Mouse (Mus musculus): Measurements from ENCODE around the gene Kat14. TPM values are rescaled to one million over a fixed set of nuclear protein-coding genes. Genes with fewer than 3 reads are reported as not detected.

The Kat14 gene
- polyA plus RNA-seq, 1 experiment from 2014 or later: 43.9 TPM

DNA sequence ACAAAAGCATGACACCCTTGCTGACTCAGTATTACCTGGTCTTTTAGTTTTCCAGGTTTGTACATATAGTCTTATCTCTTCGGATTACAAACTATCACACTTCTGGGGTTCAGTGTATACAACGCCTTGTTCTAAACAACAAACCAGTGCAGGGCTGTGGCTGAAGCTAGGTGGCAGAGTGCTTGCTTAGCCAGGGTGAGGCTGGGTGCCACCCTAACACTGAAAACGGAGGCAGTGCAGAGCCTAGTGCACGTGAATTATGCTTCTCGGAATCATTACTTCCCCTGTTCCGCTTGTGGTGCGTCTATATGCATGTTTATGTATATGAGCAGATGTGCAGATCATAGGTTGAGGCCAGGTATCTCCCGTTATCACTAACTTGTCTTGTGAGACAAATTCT is 59.9 kb downstream of the Kat14 start:
- no peaks in the 10 kb centered on the region for H3K36me3 ChIP-seq (ENCODE audit: control insufficient read depth, insufficient read depth, low read length)
- no peaks in the 10 kb centered on the region for H3K4me1 ChIP-seq (ENCODE audit: control insufficient read depth, insufficient read depth, low read length)
- no peak overlapping the region for H3K27ac ChIP-seq (replicated peaks; ENCODE audit: low read depth, low read length)
- WGBS: 88% methylated on average over 8 of the region's 8 CpGs
- no peaks in the 10 kb centered on the region for H3K27me3 ChIP-seq (ENCODE audit: control insufficient read depth, insufficient read depth, low read length)
- ATAC-seq (ENCODE audit: insufficient number of reproducible peaks, low FRiP score, low TSS enrichment, low read depth) (no peak), DNase-seq (ENCODE audit: low spot score) (no peak)
- no peak overlapping the region for H3K4me3 ChIP-seq (ENCODE audit: low read depth, low read length)
- H3K4me2 ChIP-seq (ENCODE audit: low read depth, severe bottlenecking): no peak overlapping the region
- no peak overlapping the region for H3K9ac ChIP-seq (ENCODE audit: low read length)
- no peaks in the 10 kb centered on the region for H3K9me3 ChIP-seq (ENCODE audit: control insufficient read depth, low read length)

DNA sequence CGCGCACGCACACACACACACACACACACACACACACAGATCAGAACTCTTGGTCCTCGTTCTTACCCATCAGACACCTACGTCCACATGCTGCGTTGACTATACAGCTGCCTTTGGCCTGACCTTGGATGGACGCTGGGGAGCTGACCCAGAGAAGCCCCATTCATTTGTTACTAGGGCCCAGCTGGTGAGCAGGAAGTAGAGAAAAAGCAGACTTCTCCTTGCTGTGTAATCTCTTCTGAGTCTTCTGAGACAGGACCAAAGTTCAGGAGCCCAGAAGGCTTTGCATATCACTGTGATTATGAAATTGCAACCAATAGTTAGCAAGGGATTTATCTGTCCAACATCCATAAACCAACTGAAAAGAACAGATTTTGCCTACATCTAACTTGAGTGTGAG is 60.4 kb downstream of the Kat14 start:
- Histone ChIP-seq H3K4me1 (ENCODE audit: control insufficient read depth, insufficient read depth, low read length) (no peaks in the 10 kb centered on the region), H3K9ac (ENCODE audit: low read length) (no peak overlapping the region), H3K4me2 (ENCODE audit: low read depth, severe bottlenecking) (no peak overlapping the region), H3K9me3 (ENCODE audit: control insufficient read depth, low read length) (no peaks in the 10 kb centered on the region), H3K27me3 (ENCODE audit: control insufficient read depth, insufficient read depth, low read length) (no peaks in the 10 kb centered on the region), H3K36me3 (ENCODE audit: control insufficient read depth, insufficient read depth, low read length) (no peaks in the 10 kb centered on the region), H3K4me3 (ENCODE audit: low read depth, low read length) (no peak overlapping the region), H3K27ac (replicated peaks; ENCODE audit: low read depth, low read length) (no peak overlapping the region)
- ATAC-seq (ENCODE audit: insufficient number of reproducible peaks, low FRiP score, low TSS enrichment, low read depth) (no peak), DNase-seq (ENCODE audit: low spot score) (no peak)
- 85% methylated on average over 7 of the region's 7 CpGs for WGBS

DNA sequence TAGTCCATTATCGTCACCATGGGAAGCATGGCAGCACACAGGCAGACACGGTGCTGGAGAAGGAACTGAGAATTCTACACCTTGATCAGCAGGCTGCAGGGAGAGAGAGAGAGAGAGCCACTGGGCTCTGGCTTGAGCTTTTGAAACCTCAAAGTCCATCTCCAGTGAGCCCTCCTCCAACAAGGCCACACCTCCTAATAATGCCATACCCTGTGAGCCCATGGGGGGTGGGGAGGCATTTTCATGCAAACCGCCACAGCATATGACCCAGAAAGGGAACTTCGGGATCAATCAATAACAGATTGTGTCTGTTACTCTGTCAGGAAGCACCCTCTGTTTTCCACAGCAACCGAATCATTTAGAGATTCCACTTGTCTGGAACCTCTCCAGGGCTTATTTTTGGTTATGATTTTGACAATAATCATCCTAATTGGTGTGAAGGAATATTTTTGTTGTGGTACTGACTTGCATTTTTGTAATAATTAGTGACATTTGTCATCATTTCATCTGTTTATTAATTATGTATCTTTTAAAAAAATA is 62.6 kb downstream of the Kat14 start:
- no peak overlapping the region for H3K4me2 ChIP-seq (ENCODE audit: low read depth, severe bottlenecking)
- H3K27ac ChIP-seq (replicated peaks; ENCODE audit: low read depth, low read length): no peak overlapping the region
- no peak overlapping the region for H3K4me3 ChIP-seq (ENCODE audit: low read depth, low read length)
- H3K9me3 ChIP-seq (ENCODE audit: control insufficient read depth, low read length): no peaks in the 10 kb centered on the region
- no peaks in the 10 kb centered on the region for H3K4me1 ChIP-seq (ENCODE audit: control insufficient read depth, insufficient read depth, low read length)
- no peaks in the 10 kb centered on the region for H3K27me3 ChIP-seq (ENCODE audit: control insufficient read depth, insufficient read depth, low read length)
- no peak overlapping the region for H3K9ac ChIP-seq (ENCODE audit: low read length)
- 70% methylated on average over 5 of the region's 5 CpGs for WGBS
- ATAC-seq (ENCODE audit: insufficient number of reproducible peaks, low FRiP score, low TSS enrichment, low read depth): no peak
- no peak for DNase-seq (ENCODE audit: low spot score)
- no peaks in the 10 kb centered on the region for H3K36me3 ChIP-seq (ENCODE audit: control insufficient read depth, insufficient read depth, low read length)

DNA sequence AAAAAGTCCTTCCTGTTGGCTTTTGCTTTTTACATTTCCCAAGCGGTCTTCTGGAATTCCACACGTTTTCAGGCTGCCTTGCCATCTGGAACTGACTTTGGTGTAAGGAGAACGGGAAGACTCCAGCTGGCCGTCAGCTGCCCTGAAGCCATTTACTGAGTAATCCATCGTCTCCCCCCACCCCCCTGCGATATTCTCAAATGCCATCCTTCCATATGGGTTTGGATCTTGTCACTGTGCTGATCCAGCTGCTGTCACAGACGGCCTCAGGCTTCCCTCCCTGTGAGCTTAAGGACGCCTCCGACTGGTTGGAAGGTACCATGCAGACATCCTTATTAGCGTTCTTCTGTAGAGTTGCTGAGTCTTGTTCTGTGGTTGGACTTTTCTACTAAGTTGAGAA is 66.9 kb downstream of the Kat14 start:
- 80% methylated on average over 10 of the region's 10 CpGs for WGBS
- Histone ChIP-seq H3K4me2 (ENCODE audit: low read depth, severe bottlenecking) (no peak overlapping the region), H3K27me3 (ENCODE audit: control insufficient read depth, insufficient read depth, low read length) (no peaks in the 10 kb centered on the region), H3K36me3 (ENCODE audit: control insufficient read depth, insufficient read depth, low read length) (no peaks in the 10 kb centered on the region), H3K9ac (ENCODE audit: low read length) (no peak overlapping the region), H3K27ac (replicated peaks; ENCODE audit: low read depth, low read length) (no peak overlapping the region), H3K4me1 (ENCODE audit: control insufficient read depth, insufficient read depth, low read length) (no peaks in the 10 kb centered on the region), H3K4me3 (ENCODE audit: low read depth, low read length) (no peak overlapping the region), H3K9me3 (ENCODE audit: control insufficient read depth, low read length) (no peaks in the 10 kb centered on the region)
- DNase-seq (ENCODE audit: low spot score): no peak
- ATAC-seq (ENCODE audit: insufficient number of reproducible peaks, low FRiP score, low TSS enrichment, low read depth): no peak

DNA sequence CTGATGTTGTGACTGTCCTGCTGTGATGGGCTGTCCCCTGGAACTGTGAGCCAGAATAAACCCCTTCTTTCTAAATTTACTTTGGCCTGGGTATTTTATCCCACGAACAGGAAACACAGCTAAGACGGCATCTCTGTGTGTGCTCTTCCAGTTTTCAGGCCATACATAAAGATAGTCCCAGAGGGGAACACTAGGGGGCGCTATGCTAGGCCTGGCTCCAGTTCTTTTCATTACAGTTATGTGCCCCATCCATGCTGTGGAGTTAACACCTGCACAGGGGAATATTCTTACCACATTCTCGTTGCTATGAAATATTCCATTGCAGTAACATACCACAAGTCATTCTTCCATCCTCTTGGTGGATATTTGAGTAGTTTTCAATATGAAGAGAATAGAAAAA is 69.6 kb downstream of the Kat14 start:
- no peaks in the 10 kb centered on the region for H3K4me1 ChIP-seq (ENCODE audit: control insufficient read depth, insufficient read depth, low read length)
- H3K9me3 ChIP-seq (ENCODE audit: control insufficient read depth, low read length): no peaks in the 10 kb centered on the region; the same call in 1 of the 2 replicates
- H3K9ac ChIP-seq (ENCODE audit: low read length): no peak overlapping the region
- no peaks in the 10 kb centered on the region for H3K36me3 ChIP-seq (ENCODE audit: control insufficient read depth, insufficient read depth, low read length)
- H3K27me3 ChIP-seq (ENCODE audit: control insufficient read depth, insufficient read depth, low read length): no peaks in the 10 kb centered on the region
- 57% methylated on average over 4 of the region's 4 CpGs for WGBS
- no peak overlapping the region for H3K4me2 ChIP-seq (ENCODE audit: low read depth, severe bottlenecking)
- no peak for ATAC-seq (ENCODE audit: insufficient number of reproducible peaks, low FRiP score, low TSS enrichment, low read depth)
- DNase-seq (ENCODE audit: low spot score): no peak
- H3K4me3 ChIP-seq (ENCODE audit: low read depth, low read length): no peak overlapping the region
- no peak overlapping the region for H3K27ac ChIP-seq (replicated peaks; ENCODE audit: low read depth, low read length)

DNA sequence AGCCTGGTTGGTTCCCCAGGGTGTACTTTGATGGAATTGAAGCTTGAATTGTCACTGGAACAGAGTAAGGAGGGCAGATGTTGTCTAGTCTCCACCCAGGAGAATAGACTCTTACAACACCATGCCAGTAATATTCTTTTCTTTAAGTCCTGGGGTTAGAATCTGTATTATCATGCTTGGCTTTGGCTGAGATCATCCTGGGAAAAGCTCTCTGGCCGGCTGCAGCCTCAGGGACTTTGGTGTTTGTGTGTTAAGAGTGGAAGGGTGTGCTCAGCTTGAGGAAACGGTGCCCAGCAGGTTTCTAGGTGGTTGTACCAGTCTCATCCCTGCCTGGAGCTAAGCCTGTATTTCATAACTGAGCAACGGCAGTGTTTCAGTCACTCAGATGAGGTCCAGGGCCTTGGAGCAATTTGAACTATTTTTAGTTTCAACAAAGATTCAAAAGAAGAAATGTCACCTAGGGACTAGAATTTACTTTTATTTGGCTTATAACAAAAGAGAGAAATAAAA is 70.5 kb downstream of the Kat14 start:
- Histone ChIP-seq H3K4me1 (ENCODE audit: control insufficient read depth, insufficient read depth, low read length) (no peaks in the 10 kb centered on the region), H3K36me3 (ENCODE audit: control insufficient read depth, insufficient read depth, low read length) (no peaks in the 10 kb centered on the region), H3K9ac (ENCODE audit: low read length) (no peak overlapping the region), H3K9me3 (ENCODE audit: control insufficient read depth, low read length) (no peaks in the 10 kb centered on the region; the same call in 1 of the 2 replicates), H3K27me3 (ENCODE audit: control insufficient read depth, insufficient read depth, low read length) (no peaks in the 10 kb centered on the region), H3K4me3 (ENCODE audit: low read depth, low read length) (no peak overlapping the region), H3K4me2 (ENCODE audit: low read depth, severe bottlenecking) (no peak overlapping the region), H3K27ac (replicated peaks; ENCODE audit: low read depth, low read length) (no peak overlapping the region)
- ATAC-seq (ENCODE audit: insufficient number of reproducible peaks, low FRiP score, low TSS enrichment, low read depth) (no peak), DNase-seq (ENCODE audit: low spot score) (no peak)
- WGBS: 72% methylated on average over 3 of the region's 3 CpGs

DNA sequence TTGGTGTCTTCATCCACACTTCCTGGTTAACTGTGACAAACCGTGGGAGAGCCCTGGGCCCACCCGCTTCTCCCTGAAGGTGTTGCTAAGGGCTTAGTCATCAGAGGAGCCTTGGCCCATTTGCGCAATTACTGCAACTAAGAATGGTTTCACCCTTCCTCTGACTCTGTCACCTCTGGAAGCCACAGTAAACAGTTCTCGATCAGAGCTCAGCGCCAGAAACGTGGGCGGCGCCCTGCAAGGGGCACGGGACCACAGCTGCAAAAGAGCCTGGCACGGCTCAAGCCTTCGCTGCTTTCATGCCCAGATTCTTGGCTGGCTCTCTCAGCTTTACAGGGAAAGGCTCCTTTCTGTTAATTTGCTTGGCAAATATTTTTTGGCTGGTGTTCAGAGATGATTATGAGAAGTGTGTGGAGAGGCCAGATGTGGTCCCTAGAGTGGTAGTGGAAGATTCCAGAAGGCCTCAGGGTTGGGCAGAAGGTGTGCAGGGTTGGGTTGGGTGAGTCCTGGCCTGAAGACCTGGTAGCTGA is 72.7 kb downstream of the Kat14 start:
- Histone ChIP-seq H3K4me3 (ENCODE audit: low read depth, low read length) (no peak overlapping the region), H3K4me2 (ENCODE audit: low read depth, severe bottlenecking) (no peak overlapping the region), H3K27ac (replicated peaks; ENCODE audit: low read depth, low read length) (no peak overlapping the region), H3K27me3 (ENCODE audit: control insufficient read depth, insufficient read depth, low read length) (no peaks in the 10 kb centered on the region), H3K36me3 (ENCODE audit: control insufficient read depth, insufficient read depth, low read length) (no peaks in the 10 kb centered on the region), H3K4me1 (ENCODE audit: control insufficient read depth, insufficient read depth, low read length) (no peaks in the 10 kb centered on the region), H3K9ac (ENCODE audit: low read length) (no peak overlapping the region), H3K9me3 (ENCODE audit: control insufficient read depth, low read length) (no peaks in the 10 kb centered on the region; the same call in 1 of the 2 replicates)
- no peak for ATAC-seq (ENCODE audit: insufficient number of reproducible peaks, low FRiP score, low TSS enrichment, low read depth)
- WGBS: 74% methylated on average over 11 of the region's 11 CpGs
- no peak for DNase-seq (ENCODE audit: low spot score)

DNA sequence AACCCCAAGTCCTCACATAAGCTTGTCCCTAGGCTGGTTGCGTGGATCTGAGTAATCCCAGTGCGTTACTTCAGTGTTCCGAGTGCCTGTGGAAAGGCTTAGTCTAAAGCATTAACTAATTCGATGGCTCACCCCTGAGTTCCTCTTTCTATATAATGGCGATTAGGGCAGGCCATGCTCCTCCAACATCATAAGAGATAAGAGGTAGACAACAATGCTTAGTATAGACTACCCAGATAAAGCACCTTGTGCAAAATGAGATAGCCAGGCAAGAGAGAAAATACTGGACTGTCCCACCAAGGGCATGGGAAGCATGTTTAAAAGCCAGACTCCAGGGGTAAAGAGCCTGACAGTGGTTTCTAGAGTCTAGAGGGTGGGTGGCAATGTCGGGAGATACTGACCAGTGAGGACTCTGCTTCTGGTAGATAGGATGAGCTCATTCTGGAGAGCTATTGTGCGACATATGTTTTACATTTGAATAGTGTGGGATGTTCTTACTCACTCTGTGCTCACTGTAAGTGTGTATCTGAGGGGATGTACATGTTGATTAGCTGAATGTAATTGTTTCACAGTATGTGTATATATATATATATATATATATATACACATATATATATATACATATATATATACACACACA is 77.7 kb downstream of the Kat14 start:
- H3K9ac ChIP-seq (ENCODE audit: low read length): no peak overlapping the region
- H3K9me3 ChIP-seq (ENCODE audit: control insufficient read depth, low read length): no peaks in the 10 kb centered on the region; the same call in 1 of the 2 replicates
- H3K36me3 ChIP-seq (ENCODE audit: control insufficient read depth, insufficient read depth, low read length): no peaks in the 10 kb centered on the region
- H3K27ac ChIP-seq (replicated peaks; ENCODE audit: low read depth, low read length): no peak overlapping the region
- DNase-seq (ENCODE audit: low spot score) (no peak), ATAC-seq (ENCODE audit: insufficient number of reproducible peaks, low FRiP score, low TSS enrichment, low read depth) (no peak)
- no peaks in the 10 kb centered on the region for H3K27me3 ChIP-seq (ENCODE audit: control insufficient read depth, insufficient read depth, low read length)
- H3K4me3 ChIP-seq (ENCODE audit: low read depth, low read length): no peak overlapping the region
- no peak overlapping the region for H3K4me2 ChIP-seq (ENCODE audit: low read depth, severe bottlenecking)
- H3K4me1 ChIP-seq (ENCODE audit: control insufficient read depth, insufficient read depth, low read length): no peaks in the 10 kb centered on the region
- 84% methylated on average over 7 of the region's 7 CpGs for WGBS

Data from limb, embryonic 11.5 days (tissue).